Mouse (Mus musculus) stomach, embryonic 16.5 days (tissue): Measurements from ENCODE around the gene Wnt7a. TPM values are rescaled to one million over a fixed set of nuclear protein-coding genes. Genes with fewer than 3 reads are reported as not detected.

Experiments
- ATAC-seq: fragments of 200-750 bp; cut with Nextera tagmentation; 2 replicates; pipeline ENCODE4 v1.8.0; 2017; ENCODE audit warnings: moderate number of reproducible peaks, moderate TSS enrichment; ENCODE audit not compliant: insufficient read depth, low FRiP score
- H3K27ac ChIP-seq: fragments of 300-500 bp; sonication (generic); 2 replicates; pipeline ENCODE4 v1.5.1; 2014; ENCODE audit warnings: low read length
- H3K27me3 ChIP-seq: fragments of 300-500 bp; sonication (generic); 2 replicates; pipeline ENCODE4 v1.6.1; 2014; ENCODE audit warnings: low read length, control low read depth, mixed read lengths; ENCODE audit not compliant: control insufficient read depth, insufficient read depth
- H3K36me3 ChIP-seq: fragments of 300-500 bp; sonication (generic); 2 replicates; pipeline ENCODE4 v1.6.1; 2014; ENCODE audit warnings: low read length; ENCODE audit not compliant: control insufficient read depth, insufficient read depth
- H3K4me1 ChIP-seq: fragments of 300-500 bp; sonication (generic); 2 replicates; pipeline ENCODE4 v1.6.1; 2014; ENCODE audit warnings: low read length, control low read depth, mixed read lengths; ENCODE audit not compliant: control insufficient read depth, insufficient read depth
- H3K4me2 ChIP-seq: fragments of 300-500 bp; sonication (generic); 2 replicates; pipeline ENCODE4 v1.6.1; 2014; ENCODE audit warnings: low read depth, low read length, mixed read lengths
- H3K4me3 ChIP-seq: fragments of 300-500 bp; sonication (generic); replicated peaks from 2 replicates; pipeline ENCODE4 v1.5.1; 2014; ENCODE audit warnings: mild to moderate bottlenecking, low read length
- H3K9ac ChIP-seq: fragments of 300-500 bp; sonication (generic); 2 replicates; pipeline ENCODE4 v1.6.1; 2014; ENCODE audit warnings: low read length
- H3K9me3 ChIP-seq: fragments of 300-500 bp; sonication (generic); replicated peaks from 2 replicates; pipeline ENCODE4 v1.6.1; 2016; ENCODE audit warnings: low read length, control low read depth; ENCODE audit not compliant: control insufficient read depth
- WGBS: fragments of 180-500 bp; shearing (Covaris S2); extraction: QIAGEN DNeasy Blood & Tissue Kit; methylation state at CpG from one replicate; pipeline ENCODE4 v1.1.7; 2014; 5-methylcytosine and 5-hydroxymethylcytosine counted together
- polyA plus RNA-seq: library from polyadenylated mRNA; unstranded; fragments of >200 nt; fragmentation: Nextera tagmentation; extraction: Ambion mirVana; gene quantifications from 2 replicates; pipeline ENCODE4 v1.2.1, GENCODE M21; 2015

The Wnt7a gene
- polyA plus RNA-seq, 1 experiment from 2014 or later = 0.04 TPM

GRCm38 (mm10) chr6:91421629-91422028 lies 10.5 kb upstream of the Wnt7a start:
- H3K4me1 ChIP-seq = no peaks in the 10 kb centered on the region
- H3K36me3 ChIP-seq = no peaks in the 10 kb centered on the region
- no peak for ATAC-seq
- no peaks in the 10 kb centered on the region for H3K9me3 ChIP-seq
- no peak overlapping the region for H3K4me2 ChIP-seq
- H3K4me3 ChIP-seq = no peak overlapping the region
- WGBS = 75% methylated on average over 4 of the region's 4 CpGs
- no peak overlapping the region for H3K9ac ChIP-seq
- H3K27me3 ChIP-seq = no peaks in the 10 kb centered on the region
- H3K27ac ChIP-seq = no peak overlapping the region

GRCm38 (mm10) chr6:91417291-91417845 lies 6.2 kb upstream of the Wnt7a start:
- H3K4me3 ChIP-seq = no peak overlapping the region
- H3K36me3 ChIP-seq = no peaks in the 10 kb centered on the region
- no peaks in the 10 kb centered on the region for H3K4me1 ChIP-seq
- no peaks in the 10 kb centered on the region for H3K9me3 ChIP-seq
- H3K27me3 ChIP-seq = peaks cover 23% of the 10 kb centered on the region
- H3K4me2 ChIP-seq = no peak overlapping the region
- no peak for ATAC-seq
- 75% methylated on average over 5 of the region's 5 CpGs for WGBS
- no peak overlapping the region for H3K9ac ChIP-seq
- H3K27ac ChIP-seq = no peak overlapping the region

- no peak for ATAC-seq
- H3K4me1 ChIP-seq = peaks cover 3% of the 10 kb centered on the region; the same call in 1 of the 2 replicates
- H3K4me3 ChIP-seq = no peak overlapping the region
- H3K27me3 ChIP-seq = peaks cover 35% of the 10 kb centered on the region
- no peaks in the 10 kb centered on the region for H3K36me3 ChIP-seq
- no peak overlapping the region for H3K27ac ChIP-seq
- H3K9ac ChIP-seq = no peak overlapping the region
- 72% methylated on average over 4 of the region's 4 CpGs for WGBS
- no peak overlapping the region for H3K4me2 ChIP-seq
- H3K9me3 ChIP-seq = no peaks in the 10 kb centered on the region
These were observed 5.0 kb upstream of the Wnt7a start for GRCm38 (mm10) chr6:91416146-91416545.

GRCm38 (mm10) chr6:91414890-91415289 lies 3.7 kb upstream of the Wnt7a start:
- Histone ChIP-seq H3K4me1 (peaks cover 7% of the 10 kb centered on the region), H3K36me3 (no peaks in the 10 kb centered on the region), H3K4me2 (no peak overlapping the region), H3K4me3 (no peak overlapping the region), H3K27me3 (peaks cover 47% of the 10 kb centered on the region), H3K27ac (no peak overlapping the region), H3K9me3 (no peaks in the 10 kb centered on the region), H3K9ac (no peak overlapping the region)
- WGBS = 1% methylated on average over 4 of the region's 4 CpGs
- ATAC-seq = no peak

- H3K4me3 ChIP-seq = peak overlapping the region; percentile 50
- 1% methylated on average over 45 of the region's 47 CpGs for WGBS
- peaks cover 71% of the 10 kb centered on the region for H3K27me3 ChIP-seq
- peak overlapping the region; percentile 11; the same call in 1 of the 2 replicates for H3K9ac ChIP-seq
- H3K4me2 ChIP-seq = peak overlapping the region; percentile 74
- H3K36me3 ChIP-seq = no peaks in the 10 kb centered on the region
- ATAC-seq = peak; percentile 32; the same call in 1 of the 2 replicates
- no peaks in the 10 kb centered on the region for H3K9me3 ChIP-seq
- H3K4me1 ChIP-seq = peaks cover 7% of the 10 kb centered on the region
- H3K27ac ChIP-seq = no peak overlapping the region
These were observed 312 bp upstream of the Wnt7a start for GRCm38 (mm10) chr6:91411369-91411981.

- Histone ChIP-seq H3K4me3 (peak overlapping the region; percentile 15; the same call in 1 of the 2 replicates), H3K9ac (no peak overlapping the region), H3K27me3 (peaks cover 71% of the 10 kb centered on the region), H3K4me2 (0 out of 2 replicates have a peak overlapping the region, but pooled peaks have one; percentile 36), H3K4me1 (peaks cover 7% of the 10 kb centered on the region), H3K36me3 (no peaks in the 10 kb centered on the region), H3K27ac (no peak overlapping the region), H3K9me3 (no peaks in the 10 kb centered on the region)
- ATAC-seq = no peak
- WGBS = under 1% methylated on average over 26 of the region's 26 CpGs
These were observed 889 bp downstream of the Wnt7a start for GRCm38 (mm10) chr6:91410168-91410780.

GRCm38 (mm10) chr6:91409448-91410167 lies 1.6 kb downstream of the Wnt7a start:
- Histone ChIP-seq H3K27ac (no peak overlapping the region), H3K4me3 (peak overlapping the region; percentile 15; the same call in 1 of the 2 replicates), H3K4me1 (peaks cover 7% of the 10 kb centered on the region), H3K27me3 (peaks cover 69% of the 10 kb centered on the region), H3K4me2 (peak overlapping the region; percentile 36), H3K9ac (no peak overlapping the region), H3K36me3 (no peaks in the 10 kb centered on the region), H3K9me3 (no peaks in the 10 kb centered on the region)
- WGBS = under 1% methylated on average over 34 of the region's 34 CpGs
- no peak for ATAC-seq

- no peak for ATAC-seq
- Histone ChIP-seq H3K36me3 (no peaks in the 10 kb centered on the region), H3K27ac (no peak overlapping the region), H3K4me1 (peaks cover 7% of the 10 kb centered on the region), H3K9ac (no peak overlapping the region), H3K4me3 (no peak overlapping the region), H3K4me2 (no peak overlapping the region), H3K27me3 (peaks cover 61% of the 10 kb centered on the region), H3K9me3 (no peaks in the 10 kb centered on the region)
- 74% methylated on average over 13 of the region's 13 CpGs for WGBS
These were observed 2.5 kb downstream of the Wnt7a start for GRCm38 (mm10) chr6:91408616-91409015.

- Histone ChIP-seq H3K4me1 (no peaks in the 10 kb centered on the region), H3K36me3 (no peaks in the 10 kb centered on the region), H3K9ac (no peak overlapping the region), H3K27ac (no peak overlapping the region), H3K4me2 (no peak overlapping the region), H3K9me3 (no peaks in the 10 kb centered on the region), H3K27me3 (0 out of 2 replicates have a peak, but pooled peaks cover 3% of the 10 kb centered on the region), H3K4me3 (no peak overlapping the region)
- ATAC-seq = no peak
- WGBS = 45% methylated on average over 5 of the region's 5 CpGs
These were observed 9.6 kb downstream of the Wnt7a start for GRCm38 (mm10) chr6:91401591-91401990.
